Mouse (Mus musculus) stomach, embryonic 16.5 days (tissue): Measurements from ENCODE around the gene Tbx5. TPM values are rescaled to one million over a fixed set of nuclear protein-coding genes. Genes with fewer than 3 reads are reported as not detected.

Experiments used
- ATAC-seq: fragments of 200-750 bp; cut with Nextera tagmentation; 2 replicates; pipeline ENCODE4 v1.8.0; 2017; ENCODE audit warnings: moderate number of reproducible peaks, moderate TSS enrichment; ENCODE audit not compliant: insufficient read depth, low FRiP score
- H3K27ac ChIP-seq: fragments of 300-500 bp; sonication (generic); 2 replicates; pipeline ENCODE4 v1.5.1; 2014; ENCODE audit warnings: low read length
- H3K27me3 ChIP-seq: fragments of 300-500 bp; sonication (generic); 2 replicates; pipeline ENCODE4 v1.6.1; 2014; ENCODE audit warnings: low read length, control low read depth, mixed read lengths; ENCODE audit not compliant: control insufficient read depth, insufficient read depth
- H3K36me3 ChIP-seq: fragments of 300-500 bp; sonication (generic); 2 replicates; pipeline ENCODE4 v1.6.1; 2014; ENCODE audit warnings: low read length; ENCODE audit not compliant: control insufficient read depth, insufficient read depth
- H3K4me1 ChIP-seq: fragments of 300-500 bp; sonication (generic); 2 replicates; pipeline ENCODE4 v1.6.1; 2014; ENCODE audit warnings: low read length, control low read depth, mixed read lengths; ENCODE audit not compliant: control insufficient read depth, insufficient read depth
- H3K4me2 ChIP-seq: fragments of 300-500 bp; sonication (generic); 2 replicates; pipeline ENCODE4 v1.6.1; 2014; ENCODE audit warnings: low read depth, low read length, mixed read lengths
- H3K4me3 ChIP-seq: fragments of 300-500 bp; sonication (generic); replicated peaks from 2 replicates; pipeline ENCODE4 v1.5.1; 2014; ENCODE audit warnings: mild to moderate bottlenecking, low read length
- H3K9ac ChIP-seq: fragments of 300-500 bp; sonication (generic); 2 replicates; pipeline ENCODE4 v1.6.1; 2014; ENCODE audit warnings: low read length
- H3K9me3 ChIP-seq: fragments of 300-500 bp; sonication (generic); replicated peaks from 2 replicates; pipeline ENCODE4 v1.6.1; 2016; ENCODE audit warnings: low read length, control low read depth; ENCODE audit not compliant: control insufficient read depth
- WGBS: fragments of 180-500 bp; shearing (Covaris S2); extraction: QIAGEN DNeasy Blood & Tissue Kit; methylation state at CpG from one replicate; pipeline ENCODE4 v1.1.7; 2014; 5-methylcytosine and 5-hydroxymethylcytosine counted together
- polyA plus RNA-seq: library from polyadenylated mRNA; unstranded; fragments of >200 nt; fragmentation: Nextera tagmentation; extraction: Ambion mirVana; gene quantifications from 2 replicates; pipeline ENCODE4 v1.2.1, GENCODE M21; 2015

The Tbx5 gene
- 0.43 and 0.52 TPM in 2 replicates for polyA plus RNA-seq

DNA sequence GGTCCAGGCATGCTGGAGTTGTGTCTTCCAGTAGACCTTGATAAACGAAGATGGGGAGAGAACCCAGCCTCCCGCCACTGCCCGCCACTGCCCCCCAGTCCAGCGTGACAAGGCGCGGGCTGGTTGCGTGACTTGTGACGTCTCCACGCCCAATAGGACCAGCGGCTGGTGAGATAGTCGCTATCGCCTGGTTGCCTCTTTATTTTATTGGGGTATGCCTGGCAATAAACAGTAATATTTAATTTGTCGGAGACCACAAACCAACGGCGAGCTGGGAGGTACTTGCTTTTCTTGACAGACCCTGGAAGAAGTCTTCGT is at the start of gene Tbx5:
Gene Tbx5 (plus strand): TSS at position 190 of the 318 bp plus-strand sequence.
- WGBS: 5% methylated on average over 16 of the region's 16 CpGs
- Histone ChIP-seq H3K4me3 (peak within 1 kb of the TSS; percentile 34; the same call in 1 of the 2 replicates), H3K9ac (no peak within 1 kb of the TSS), H3K4me2 (peak within 1 kb of the TSS; percentile 46; the same call in 1 of the 2 replicates), H3K36me3 (no peaks in the 10 kb centered on the region), H3K27me3 (peaks cover 89% of the 10 kb centered on the region), H3K27ac (no peak within 1 kb of the TSS), H3K4me1 (peaks cover 5% of the 10 kb centered on the region; the same call in 1 of the 2 replicates), H3K9me3 (no peaks in the 10 kb centered on the region)
- ATAC-seq: no peak

DNA sequence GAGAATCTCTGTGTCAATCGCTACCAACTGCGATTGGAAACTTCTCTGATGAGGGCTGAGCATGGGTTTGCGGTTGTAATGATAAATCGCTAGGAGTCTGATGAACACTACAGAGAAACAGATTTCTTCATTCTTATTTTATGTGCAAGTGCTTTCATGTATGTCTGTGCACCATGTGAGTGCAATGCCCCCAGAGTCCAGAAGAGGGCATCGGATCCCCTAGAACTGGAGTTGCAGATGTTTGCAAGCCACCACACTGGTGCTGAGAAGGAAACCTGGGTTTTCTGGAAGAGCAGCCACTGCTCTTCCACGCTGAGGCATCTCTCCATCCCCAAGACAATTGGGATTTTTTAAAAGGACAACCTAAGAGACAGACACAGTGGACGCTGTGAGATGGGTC is 46.5 kb upstream of the Tbx5 start:
- Histone ChIP-seq H3K36me3 (no peaks in the 10 kb centered on the region), H3K27ac (no peak overlapping the region), H3K9me3 (peaks cover 4% of the 10 kb centered on the region; the same call in 1 of the 2 replicates), H3K9ac (no peak overlapping the region), H3K4me2 (no peak overlapping the region), H3K4me1 (no peaks in the 10 kb centered on the region), H3K27me3 (peaks cover 5% of the 10 kb centered on the region; the same call in 1 of the 2 replicates), H3K4me3 (no peak overlapping the region)
- ATAC-seq: no peak
- 87% methylated on average over 7 of the region's 7 CpGs for WGBS

DNA sequence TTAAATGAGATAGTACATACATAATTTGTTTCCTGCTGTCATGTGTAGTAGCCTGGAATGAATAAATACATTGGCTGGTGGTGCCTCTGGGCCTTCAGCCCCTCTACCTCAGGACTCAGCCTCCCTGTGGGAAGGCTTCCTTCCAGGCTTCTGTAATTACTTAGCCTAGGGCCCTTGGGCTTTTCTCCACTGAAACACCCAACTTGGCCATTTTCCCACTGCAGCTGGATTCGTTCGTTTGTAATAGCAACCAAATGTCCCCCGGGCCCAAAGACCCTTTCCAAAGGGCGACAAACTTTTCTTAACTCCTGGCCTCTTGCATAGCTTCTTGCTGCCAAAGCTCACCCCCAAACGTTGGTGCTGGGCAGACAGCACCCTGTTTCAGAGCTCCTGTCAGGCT is 40.8 kb upstream of the Tbx5 start:
- H3K4me3 ChIP-seq: no peak overlapping the region
- no peak overlapping the region for H3K9ac ChIP-seq
- WGBS: 48% methylated on average over 5 of the region's 5 CpGs
- H3K9me3 ChIP-seq: peaks cover 4% of the 10 kb centered on the region; the same call in 1 of the 2 replicates
- peaks cover 41% of the 10 kb centered on the region for H3K27me3 ChIP-seq
- H3K4me1 ChIP-seq: no peaks in the 10 kb centered on the region
- no peak overlapping the region for H3K4me2 ChIP-seq
- H3K27ac ChIP-seq: no peak overlapping the region
- H3K36me3 ChIP-seq: no peaks in the 10 kb centered on the region
- ATAC-seq: no peak

DNA sequence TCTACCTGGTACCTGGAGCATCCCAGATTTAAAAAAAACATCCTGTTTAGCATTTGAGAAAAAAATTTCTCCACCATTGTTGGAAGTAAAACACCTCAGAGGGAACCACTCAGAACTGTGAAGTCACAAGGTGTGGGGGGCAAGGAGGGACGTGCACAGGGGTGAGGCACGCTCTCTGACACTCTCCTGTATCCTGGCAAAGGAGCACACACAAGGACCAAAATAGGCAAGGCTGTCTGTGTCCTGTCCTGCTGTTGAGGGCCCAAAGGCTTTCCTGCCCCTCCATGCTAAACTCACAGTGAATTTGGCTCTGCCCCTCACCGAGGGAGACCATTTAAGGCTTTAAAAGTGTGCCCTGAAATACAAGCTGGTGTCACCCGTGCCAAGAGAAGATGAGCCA is 38.5 kb upstream of the Tbx5 start:
- Histone ChIP-seq H3K4me2 (no peak overlapping the region), H3K36me3 (no peaks in the 10 kb centered on the region), H3K9ac (no peak overlapping the region), H3K4me1 (no peaks in the 10 kb centered on the region), H3K9me3 (peaks cover 4% of the 10 kb centered on the region; the same call in 1 of the 2 replicates), H3K27ac (no peak overlapping the region), H3K27me3 (peaks cover 59% of the 10 kb centered on the region), H3K4me3 (no peak overlapping the region)
- ATAC-seq: no peak
- 5% methylated on average over 4 of the region's 4 CpGs for WGBS

DNA sequence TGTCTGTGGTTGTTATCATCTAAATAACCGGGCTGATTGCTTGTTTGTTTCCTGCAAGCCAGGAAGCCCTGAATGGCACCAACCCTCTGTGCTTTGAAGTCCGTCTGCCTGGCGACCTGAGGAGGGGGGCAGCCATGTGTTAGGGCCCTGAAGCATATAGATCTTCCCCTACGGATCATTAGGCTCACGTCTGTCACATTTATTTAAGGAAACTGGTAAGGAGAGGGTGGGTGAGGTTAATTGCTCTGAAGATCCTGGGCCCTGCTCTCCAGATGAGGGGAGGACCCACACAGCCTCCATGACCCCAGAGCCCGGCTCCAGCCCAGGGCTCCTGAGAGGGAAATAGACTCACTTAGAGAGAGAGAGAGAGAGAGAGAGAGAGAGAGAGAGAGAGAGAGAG is 37.1 kb upstream of the Tbx5 start:
- Histone ChIP-seq H3K36me3 (no peaks in the 10 kb centered on the region), H3K4me2 (no peak overlapping the region), H3K9ac (no peak overlapping the region), H3K4me3 (no peak overlapping the region), H3K9me3 (no peaks in the 10 kb centered on the region), H3K27ac (no peak overlapping the region), H3K27me3 (peaks cover 73% of the 10 kb centered on the region), H3K4me1 (no peaks in the 10 kb centered on the region)
- 4% methylated on average over 6 of the region's 6 CpGs for WGBS
- no peak for ATAC-seq

DNA sequence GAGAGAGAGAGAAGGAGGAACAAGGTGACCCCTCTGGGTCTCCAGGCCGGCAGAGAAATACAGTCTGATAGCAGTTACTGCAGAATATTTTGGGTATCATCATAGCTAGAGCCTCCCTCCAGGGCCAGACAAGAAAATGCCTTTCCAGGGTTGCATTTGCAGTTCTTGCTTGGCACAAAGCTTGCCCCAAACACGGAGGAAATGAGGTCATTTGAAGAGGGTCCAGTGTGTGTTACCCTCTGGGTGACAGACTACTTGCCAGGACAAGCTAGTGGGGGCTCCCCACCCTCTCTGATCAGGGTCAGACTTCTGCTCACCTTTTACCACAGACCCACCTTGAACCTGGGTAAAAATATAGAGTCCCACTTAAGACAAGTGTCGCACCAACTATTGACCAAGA is 36.7 kb upstream of the Tbx5 start:
- H3K36me3 ChIP-seq: no peaks in the 10 kb centered on the region
- 13% methylated on average over 3 of the region's 3 CpGs for WGBS
- H3K4me2 ChIP-seq: no peak overlapping the region
- no peaks in the 10 kb centered on the region for H3K9me3 ChIP-seq
- H3K27me3 ChIP-seq: peaks cover 77% of the 10 kb centered on the region
- no peak for ATAC-seq
- no peak overlapping the region for H3K27ac ChIP-seq
- H3K4me3 ChIP-seq: no peak overlapping the region
- no peak overlapping the region for H3K9ac ChIP-seq
- no peaks in the 10 kb centered on the region for H3K4me1 ChIP-seq

DNA sequence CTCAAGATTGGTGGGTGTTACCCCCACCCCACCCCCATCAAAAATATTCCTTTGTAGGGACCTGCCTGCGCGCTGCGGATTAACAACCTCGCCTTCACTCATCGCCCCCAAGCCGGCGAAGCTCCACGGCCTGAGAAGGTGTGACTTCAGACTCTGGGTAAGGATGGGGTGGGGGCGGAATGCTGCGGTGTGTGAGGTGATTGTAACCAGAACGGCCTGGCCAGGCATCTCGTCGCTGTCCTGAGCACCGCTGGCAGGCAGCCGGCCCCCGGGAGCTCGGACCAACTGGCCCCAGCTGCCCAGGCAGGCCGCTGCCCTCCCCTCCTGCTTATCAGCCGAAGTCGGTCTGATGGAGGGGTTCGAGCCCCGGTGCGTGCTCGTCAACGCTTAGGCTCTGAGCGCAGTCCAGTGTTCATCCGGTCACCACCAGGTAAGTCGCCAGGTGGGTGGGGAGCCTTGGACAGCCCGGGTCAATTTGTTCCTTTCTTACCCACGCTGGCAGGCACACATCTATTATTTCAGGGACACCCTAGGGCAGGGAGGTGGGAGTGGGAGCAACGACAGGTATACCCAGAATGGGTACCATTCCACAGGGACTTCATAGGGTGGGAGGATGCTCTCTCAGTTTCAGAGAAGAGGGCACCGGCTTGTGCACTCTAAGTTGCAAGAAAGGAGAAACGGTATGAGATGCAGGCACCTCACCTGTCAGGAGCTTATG is 35.9 kb upstream of the Tbx5 start:
- H3K9ac ChIP-seq: no peak overlapping the region
- no peak overlapping the region for H3K4me3 ChIP-seq
- WGBS: 2% methylated on average over 33 of the region's 33 CpGs
- peaks cover 82% of the 10 kb centered on the region for H3K27me3 ChIP-seq
- no peak overlapping the region for H3K4me2 ChIP-seq
- H3K4me1 ChIP-seq: no peaks in the 10 kb centered on the region
- ATAC-seq: no peak
- no peaks in the 10 kb centered on the region for H3K36me3 ChIP-seq
- H3K27ac ChIP-seq: no peak overlapping the region
- no peaks in the 10 kb centered on the region for H3K9me3 ChIP-seq

DNA sequence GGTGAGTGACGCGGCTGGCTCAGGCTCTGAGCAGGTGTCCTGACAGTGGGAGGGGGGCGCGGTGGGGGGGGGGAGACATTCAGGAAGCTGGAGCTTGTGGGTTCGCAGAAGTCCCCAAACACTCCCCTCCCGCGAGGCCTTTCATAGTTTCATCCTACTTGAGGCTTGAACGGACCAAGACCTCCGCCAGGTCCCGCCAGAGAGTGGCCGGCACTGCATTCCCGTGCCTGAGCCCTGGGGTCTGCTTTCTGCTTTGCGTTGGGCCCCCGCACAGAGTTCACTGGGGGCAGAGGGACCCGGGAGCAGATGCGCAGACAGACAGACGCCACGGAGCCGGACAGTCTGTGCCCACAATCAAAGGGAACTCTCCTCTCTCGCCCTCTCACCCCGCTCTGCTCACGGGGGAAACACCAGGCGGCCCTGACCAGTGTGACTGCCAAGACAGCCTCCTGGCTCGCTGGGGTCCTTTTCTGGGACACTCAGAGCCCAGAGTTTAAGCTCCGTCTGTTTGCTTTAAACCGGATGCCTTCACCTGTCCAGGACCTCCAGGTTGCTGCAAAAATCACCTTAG is 34.8 kb upstream of the Tbx5 start:
- Histone ChIP-seq H3K4me2 (no peak overlapping the region), H3K36me3 (no peaks in the 10 kb centered on the region), H3K9me3 (no peaks in the 10 kb centered on the region), H3K27ac (no peak overlapping the region), H3K9ac (no peak overlapping the region), H3K4me1 (no peaks in the 10 kb centered on the region), H3K4me3 (no peak overlapping the region), H3K27me3 (peaks cover 93% of the 10 kb centered on the region)
- 3% methylated on average over 26 of the region's 26 CpGs for WGBS
- no peak for ATAC-seq

DNA sequence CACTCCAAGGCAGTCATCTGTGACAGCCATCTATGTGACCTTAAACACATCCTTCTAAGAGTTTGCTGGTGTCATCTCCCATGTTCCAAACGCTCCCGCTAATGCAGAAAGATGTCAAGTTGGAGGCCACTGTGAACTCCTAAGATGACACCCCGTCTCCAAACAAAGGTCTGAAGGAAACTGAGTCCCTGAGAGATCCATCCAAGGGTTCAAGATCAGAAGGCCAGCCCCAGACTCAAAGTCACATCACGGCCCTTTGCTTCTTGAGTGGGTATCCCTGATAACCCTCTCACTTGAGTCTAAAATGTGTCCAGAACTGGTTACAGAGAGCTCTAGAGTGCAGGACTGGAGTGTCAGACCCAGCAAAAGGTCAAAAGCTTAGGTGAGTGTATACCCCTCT is 34.2 kb upstream of the Tbx5 start:
- Histone ChIP-seq H3K27me3 (peaks cover 97% of the 10 kb centered on the region), H3K4me1 (no peaks in the 10 kb centered on the region), H3K36me3 (no peaks in the 10 kb centered on the region), H3K4me3 (no peak overlapping the region), H3K4me2 (no peak overlapping the region), H3K9me3 (no peaks in the 10 kb centered on the region), H3K9ac (no peak overlapping the region), H3K27ac (no peak overlapping the region)
- ATAC-seq: no peak
- WGBS: 11% methylated on average over 4 of the region's 4 CpGs
